Mouse (Mus musculus) mouse trophoblast stem cell (cell line): ENCODE measurements around the gene Cog3.
"Not testable (repeated sequence)": the region's sequence is repeated elsewhere in the genome, so short reads cannot be mapped to it uniquely, and the experiment has no call there.

ENCODE experiments used
- in situ Hi-C, 2 experiments: fragments of 300-500 bp; cut with MseI, MboI; formaldehyde crosslinking; loops; 2 replicates in 1 of 2; 3 replicates in 1 of 2; pipeline ENCODE4 v1.15.1; 2025

The Cog3 gene

DNA sequence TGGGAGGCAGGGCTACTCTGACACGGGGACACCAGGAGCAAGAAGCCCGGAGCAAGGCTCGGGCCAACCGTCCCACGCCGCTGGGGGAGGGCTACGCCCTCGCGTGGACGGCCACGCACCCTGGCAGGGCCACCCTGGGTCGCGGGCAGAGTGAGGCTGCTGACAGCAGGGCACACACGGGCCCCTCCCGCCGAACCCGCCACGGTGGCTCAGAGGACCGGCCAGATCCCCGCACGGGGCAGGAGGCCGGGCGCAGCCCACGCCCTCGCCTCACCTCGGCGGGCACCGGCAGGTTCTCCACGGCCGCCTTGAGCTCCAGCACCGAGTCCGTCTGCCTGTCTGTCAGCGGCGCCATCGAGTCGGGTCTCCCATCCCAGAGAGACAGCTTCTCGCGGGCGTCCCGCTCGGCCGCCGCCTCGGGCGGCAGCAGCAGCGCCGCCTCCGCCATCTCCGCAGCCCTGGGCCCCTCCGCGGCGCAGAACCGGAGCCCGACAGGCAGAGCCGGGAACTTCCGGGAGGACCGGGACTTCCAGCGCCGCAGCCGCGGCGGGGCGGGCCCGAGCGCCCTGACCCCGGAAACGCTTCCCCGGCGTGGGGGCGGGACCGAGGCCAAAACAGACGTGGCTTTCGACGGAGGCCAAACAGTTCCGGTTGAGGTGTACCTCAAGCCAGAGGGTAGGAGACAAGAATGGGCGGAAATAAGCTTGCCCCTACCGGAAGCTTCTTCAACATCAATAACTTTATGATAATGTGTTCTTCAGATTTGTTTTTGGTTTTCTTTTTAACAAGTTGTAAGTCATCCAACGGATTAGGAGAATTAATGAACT is at the start of gene Cog3:
TSS of gene Cog3 (minus strand) at position 527 of the 827 bp plus-strand sequence.
- in situ Hi-C loops, result no loop called here

DNA sequence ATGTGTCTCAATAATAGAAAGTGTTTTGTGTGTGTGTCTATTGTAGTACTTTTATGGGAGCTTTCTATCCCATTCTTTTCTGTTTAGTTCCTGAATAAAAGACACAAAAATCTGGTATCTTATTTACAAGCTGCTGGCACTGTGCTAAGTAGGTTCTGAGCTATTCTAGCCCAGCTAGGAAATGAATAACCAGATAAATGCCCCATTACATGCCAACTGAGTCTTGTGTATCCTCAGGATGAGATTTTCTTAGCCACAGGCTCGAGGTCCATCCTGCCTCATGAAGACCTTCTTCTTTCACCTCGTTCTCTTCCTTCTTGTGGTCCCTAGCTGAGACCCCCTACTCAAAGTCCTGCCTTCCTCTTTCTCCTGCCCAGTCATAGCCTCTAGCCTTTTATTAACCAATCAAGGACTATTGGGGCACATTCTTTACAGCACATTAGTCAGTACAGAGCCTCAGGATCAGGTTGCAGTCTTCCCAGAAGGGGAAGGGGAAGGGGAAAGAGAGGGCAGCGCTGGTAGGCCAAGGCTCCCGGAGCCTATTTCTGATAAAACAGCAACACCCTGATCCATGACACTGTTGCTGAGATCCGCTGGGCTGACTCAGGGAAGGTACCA is 43.6 kb upstream of the Cog3 start:
- in situ Hi-C loops, result no loop called here

DNA sequence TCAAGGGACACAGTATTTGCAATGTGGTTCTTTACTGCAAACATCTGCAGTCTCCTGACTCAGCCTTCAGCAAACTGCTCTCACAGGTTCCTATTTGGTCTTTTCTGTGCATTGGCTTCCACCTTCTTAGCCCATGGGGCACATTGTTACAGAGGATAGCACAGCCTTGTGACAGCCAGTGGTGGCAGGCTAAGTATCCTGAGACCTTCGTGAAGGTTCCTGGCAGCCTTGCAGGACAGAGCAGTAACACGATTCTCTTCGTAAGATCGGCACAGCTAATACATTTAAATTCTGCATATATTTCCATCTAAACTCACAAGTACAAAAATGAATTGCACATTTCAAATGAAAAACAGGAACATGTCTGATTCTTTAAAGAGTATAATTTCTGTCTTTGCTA is 41.6 kb upstream of the Cog3 start:
- in situ Hi-C loops, result no loop called here

DNA sequence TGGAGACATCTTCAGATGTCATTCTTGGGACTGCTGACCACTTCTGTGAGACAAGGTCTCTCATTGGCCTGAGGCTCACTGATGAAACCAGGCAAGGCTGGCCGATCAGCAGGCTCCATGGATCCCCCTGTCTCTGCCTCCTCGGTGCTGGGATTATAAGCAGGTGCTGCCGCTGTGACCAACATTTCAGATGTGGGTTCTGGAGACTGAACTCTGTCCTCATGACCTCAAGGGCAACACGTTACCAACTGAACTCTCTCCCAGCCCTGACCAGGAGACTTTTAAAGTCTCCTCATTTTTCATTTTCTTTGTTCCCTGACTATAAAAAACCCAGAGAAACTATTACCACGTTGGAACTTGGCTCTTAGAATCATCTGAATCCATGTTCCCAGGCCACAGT is 40.4 kb upstream of the Cog3 start:
- in situ Hi-C loops, result loop anchor here in 1 of 2 experiments (5.0 kb wide), 1 partner anchor 33 kb away; no protein-coding TSS in a partner anchor

DNA sequence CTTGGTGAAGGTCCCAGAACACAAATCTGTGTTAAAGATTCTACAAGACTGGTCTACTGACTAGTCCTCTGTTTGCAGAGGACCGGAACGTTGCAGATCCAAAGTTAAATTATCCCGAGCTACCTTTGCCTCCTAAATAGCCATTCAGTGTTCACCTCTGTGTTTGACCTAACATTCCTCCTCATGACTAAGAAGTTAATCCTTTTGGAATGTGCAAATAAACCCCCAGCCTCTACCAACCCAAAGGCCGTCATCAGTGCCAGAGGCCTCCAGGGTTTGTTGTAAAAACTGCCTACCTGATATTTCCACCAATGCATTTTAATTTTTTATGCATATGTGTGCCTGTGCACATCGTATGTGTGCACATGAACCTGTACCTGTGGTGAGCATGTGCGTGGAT is 40.0 kb upstream of the Cog3 start:
- in situ Hi-C loops, result loop anchor here in 1 of 2 experiments (5.0 kb wide), 1 partner anchor 33 kb away; no protein-coding TSS in a partner anchor

DNA sequence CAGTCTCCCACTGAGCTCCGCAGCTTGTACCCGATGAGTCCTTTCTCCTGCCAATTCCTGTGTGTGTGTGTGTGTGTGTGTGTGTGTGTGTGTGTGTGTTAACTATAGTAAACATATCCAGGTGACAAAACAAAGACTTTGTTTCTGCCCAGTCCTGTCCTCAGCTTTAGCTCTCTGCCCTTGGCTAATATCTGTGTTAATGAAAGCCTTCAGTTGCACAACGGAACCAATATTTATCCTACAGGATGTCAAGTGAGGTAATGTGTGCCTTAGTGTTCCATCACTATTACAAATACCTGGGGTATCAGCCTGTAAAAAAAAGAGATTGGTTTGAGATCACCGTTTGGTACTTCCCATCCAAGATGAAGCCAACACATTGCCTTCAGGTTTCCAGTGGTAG is 38.8 kb upstream of the Cog3 start:
- in situ Hi-C loops, result loop anchor here in 1 of 2 experiments (5.0 kb wide), 1 partner anchor 34 kb away; no protein-coding TSS in a partner anchor

DNA sequence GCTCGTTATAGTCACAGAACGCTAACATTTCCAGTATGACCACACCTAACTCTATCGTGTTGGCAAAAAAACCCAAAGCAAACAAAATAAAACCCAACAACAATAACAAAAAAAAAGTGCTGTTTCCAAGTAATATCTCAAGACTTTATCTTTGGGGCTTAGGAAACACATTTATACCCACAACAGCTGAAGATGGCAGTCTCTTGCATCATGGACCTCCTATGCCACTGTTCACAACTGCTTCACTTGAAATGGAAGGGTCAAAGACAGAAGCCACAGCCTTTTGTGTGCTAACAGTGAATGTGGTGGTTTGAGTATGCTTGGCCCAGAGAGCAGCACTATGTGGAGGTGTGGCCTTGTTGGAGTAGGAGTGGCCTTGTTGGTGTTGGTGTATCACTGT is 37.1 kb upstream of the Cog3 start:
- in situ Hi-C loops, result loop anchor here in 1 of 2 experiments (5.0 kb wide), 1 partner anchor 36 kb away; no protein-coding TSS in a partner anchor

DNA sequence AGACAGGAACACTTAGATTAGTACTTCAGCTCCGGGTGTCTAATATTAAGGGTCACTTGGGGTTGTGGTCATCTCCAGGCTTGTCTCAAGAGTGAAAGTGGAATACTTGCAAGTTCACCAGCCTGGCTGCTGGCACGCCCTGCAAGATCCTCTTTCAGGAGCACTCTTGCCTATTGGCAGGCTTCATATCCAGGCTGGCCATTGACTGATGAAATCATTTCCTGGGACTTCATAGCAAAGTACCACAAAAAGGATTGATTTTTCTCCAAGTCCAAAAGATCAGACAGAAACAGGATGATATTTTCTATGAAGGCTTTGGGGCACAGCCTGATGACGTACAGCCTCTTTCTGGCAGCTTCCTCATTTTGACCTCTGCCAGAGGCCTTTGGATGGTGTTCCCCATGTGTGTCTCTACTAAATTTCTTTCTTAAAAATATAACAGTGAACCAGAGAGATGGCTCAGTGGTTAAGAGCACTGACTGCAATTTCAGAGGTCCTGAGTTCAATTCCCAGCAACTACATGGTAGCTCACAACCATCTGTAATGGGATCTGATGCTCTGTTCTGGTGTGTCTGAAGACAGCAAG is 36.2 kb upstream of the Cog3 start:
- in situ Hi-C loops, result loop anchor here in 1 of 2 experiments (5.0 kb wide), 1 partner anchor 37 kb away; no protein-coding TSS in a partner anchor

DNA sequence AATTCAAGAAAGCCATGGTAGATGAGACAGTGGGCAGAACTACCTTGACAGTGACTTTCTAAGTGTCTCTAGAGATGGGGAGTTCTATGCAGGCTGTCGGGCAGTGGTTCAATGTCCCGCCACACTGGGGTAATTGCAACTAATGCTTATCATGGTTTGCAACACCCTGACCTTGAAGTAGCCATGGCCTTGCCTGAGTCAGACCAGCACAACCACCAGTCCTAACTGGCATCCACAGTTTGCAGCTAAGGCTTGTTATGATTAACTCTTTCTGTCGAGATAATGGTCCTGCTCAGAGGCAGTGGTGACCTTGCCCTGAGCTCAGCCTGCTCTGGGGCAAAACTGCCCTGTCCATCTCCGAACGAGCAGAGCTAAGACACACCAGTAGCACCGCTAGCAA is 35.0 kb upstream of the Cog3 start:
- in situ Hi-C loops, result loop anchor here in 1 of 2 experiments (5.0 kb wide), 1 partner anchor 52 kb away; no protein-coding TSS in a partner anchor

DNA sequence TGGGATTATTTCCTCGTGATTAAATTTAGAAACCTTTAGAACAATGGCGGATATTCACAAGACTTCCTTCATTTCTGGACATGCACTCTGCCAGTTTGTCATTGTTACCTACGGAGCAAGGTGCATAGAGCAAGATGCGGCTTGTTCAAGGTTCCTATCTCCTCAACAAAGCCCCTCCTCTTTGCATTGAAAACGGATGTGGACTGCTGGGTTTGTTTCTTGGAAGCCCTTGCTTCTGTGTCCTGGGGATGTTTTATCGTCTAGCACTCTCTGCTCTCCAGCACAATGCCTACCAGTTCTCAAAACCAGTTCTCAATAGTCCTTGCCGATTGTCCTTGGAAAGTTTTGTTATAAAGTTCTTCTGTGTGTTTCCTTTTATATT is 33.5 kb upstream of the Cog3 start:
- in situ Hi-C loops, result loop anchor here in 1 of 2 experiments (5.0 kb wide), 1 partner anchor 50 kb away; no protein-coding TSS in a partner anchor

DNA sequence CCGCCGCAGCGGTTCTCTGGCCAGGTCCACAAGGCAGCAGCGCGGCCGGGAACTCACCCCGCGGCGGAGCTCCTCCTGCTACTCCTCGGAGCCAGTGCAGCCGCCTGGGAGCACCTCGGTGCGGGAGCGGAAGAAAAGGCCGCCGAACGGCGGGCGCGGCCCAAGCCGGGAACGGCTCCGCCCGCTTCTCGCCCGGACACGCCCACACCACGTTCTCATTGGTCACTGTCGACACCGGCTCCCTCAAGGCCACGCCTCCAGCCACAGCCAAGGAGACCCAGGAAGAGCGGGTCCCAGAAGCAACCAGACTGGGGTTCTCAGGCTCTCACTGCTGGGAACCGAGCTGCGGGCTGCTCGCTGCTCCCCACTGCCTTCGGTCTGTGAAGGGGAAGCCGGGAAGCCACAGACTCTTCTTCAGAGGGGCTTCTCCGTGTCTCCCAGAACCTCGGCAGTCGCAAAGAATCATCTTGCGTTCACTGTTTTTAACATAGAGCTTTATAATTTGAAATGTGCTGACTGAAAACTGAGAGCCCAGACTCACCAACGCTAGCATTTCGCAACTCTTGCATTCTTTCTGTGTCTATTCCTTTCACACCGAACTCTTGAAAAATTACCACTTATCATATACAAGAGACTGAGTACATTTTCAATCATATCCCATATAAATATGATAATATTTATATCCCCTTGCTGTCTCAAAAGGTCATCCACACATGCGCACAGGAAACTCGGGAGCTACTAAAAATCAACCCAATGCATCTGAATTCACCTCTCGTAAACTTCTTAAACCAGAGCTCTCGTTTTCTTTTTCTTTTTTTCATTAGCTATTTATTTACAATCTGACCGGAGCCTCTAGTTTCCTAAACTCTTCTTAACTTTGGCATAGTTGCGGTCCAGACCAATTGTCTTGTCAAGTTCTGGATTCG is 32.8 kb upstream of the Cog3 start, which contains the start of gene Slc25a30:
TSS of gene Slc25a30 (minus strand) at position 170 of the 926 bp plus-strand sequence.
- in situ Hi-C loops, result loop anchor here in 1 of 2 experiments (5.0 kb wide), 1 partner anchor 50 kb away; no protein-coding TSS in a partner anchor

DNA sequence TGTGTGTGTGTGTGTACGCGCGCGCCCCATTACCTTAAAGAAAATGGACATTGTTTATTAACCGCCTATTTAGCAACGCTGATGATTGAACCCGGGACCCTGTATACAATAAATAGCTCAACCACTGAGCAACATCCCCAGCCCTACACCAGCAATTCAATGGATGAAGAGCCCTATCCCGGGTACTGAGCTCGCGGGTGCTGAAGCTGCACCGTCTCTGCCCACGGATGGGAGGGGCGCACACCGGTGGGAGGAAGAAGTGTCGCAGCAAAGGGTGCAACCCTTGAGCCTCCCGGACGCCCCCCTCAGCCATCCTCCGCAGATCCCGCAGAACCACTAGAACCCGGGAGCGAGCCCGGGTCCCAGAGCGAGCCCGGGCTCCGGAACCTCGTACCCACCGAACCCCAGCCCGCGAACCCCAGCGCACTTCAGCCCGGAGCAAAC is 32.1 kb upstream of the Cog3 start:
- in situ Hi-C loops, result loop anchor here in 1 of 2 experiments (5.0 kb wide), 1 partner anchor 49 kb away; no protein-coding TSS in a partner anchor

DNA sequence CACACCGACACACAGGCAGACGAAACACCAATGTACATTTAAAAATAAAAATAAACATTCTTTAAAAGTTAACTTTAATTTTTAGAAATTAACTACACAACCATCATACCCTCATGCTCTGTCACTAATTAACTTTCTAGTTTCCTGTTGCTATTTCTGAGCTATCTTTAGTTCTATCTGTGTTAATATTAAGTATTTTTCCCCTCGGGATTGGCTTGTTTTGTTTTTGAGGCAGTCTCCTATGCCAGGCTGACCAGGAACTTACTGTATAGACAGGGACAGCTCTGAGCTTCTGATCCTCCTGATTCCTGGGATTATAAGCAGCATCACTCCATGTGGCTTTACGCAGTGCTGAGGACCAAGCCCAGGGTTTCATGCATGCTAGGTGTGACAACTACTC is 25.6 kb upstream of the Cog3 start:
- in situ Hi-C loops, result no loop called here

DNA sequence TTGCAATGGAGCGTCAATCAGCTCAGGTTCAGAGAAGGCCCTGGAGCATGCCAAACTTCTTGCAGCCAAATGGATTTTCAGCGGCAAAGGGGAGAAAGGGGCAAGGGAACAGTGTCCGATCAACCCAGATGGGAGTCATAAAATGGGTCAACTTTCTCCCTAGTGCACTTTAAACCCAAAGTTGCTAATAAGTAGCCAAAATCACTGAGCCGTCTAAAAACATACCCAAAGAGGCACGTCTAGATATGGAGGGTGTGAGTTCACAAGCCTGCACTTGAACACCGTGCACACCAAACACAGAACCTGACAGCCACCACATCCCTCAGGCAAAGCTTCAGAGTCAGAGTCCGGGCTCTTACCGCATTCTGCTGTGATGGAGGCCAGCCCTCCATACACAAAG is 22.3 kb upstream of the Cog3 start:
- in situ Hi-C loops, result no loop called here

DNA sequence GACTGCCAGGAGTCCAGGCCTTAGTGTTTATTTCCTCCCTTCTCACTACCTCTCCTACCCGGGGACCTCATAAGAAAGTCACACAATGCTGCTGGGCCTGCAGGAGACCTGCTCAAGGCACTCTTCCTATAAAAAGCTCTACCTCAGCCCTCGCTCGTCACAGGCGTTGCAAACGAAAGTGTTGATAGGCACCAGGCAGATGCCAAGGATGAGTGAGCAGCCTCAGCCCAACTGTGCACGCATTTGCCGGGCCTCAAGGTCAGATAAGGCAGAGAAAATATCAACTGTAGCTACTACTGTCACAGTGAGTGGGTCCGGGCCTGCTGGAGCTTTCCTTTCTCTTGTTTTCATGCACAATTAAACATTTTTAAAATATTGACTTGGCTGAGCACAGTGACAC is 19.1 kb upstream of the Cog3 start:
- in situ Hi-C loops, result no loop called here

DNA sequence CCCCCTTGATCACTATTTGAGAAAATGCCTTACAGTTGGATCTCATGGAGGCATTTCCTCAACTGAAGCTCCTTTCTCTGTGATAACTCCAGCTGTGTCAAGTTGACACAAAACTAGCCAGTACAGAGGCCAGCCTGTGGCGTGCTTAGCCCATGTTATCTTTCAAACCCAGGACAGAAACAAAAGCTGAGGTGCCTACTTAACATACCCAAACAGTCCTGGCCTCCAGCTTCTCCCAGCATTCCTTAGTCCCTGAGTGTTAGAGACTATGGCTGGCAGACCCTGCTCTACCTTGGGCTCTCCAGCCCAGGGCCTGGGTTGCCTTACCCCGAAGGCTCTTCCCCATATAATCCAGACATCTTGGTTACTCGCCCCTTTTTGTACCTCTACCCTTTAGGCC is 18.1 kb upstream of the Cog3 start:
- in situ Hi-C loops, result not testable (repeated sequence)

DNA sequence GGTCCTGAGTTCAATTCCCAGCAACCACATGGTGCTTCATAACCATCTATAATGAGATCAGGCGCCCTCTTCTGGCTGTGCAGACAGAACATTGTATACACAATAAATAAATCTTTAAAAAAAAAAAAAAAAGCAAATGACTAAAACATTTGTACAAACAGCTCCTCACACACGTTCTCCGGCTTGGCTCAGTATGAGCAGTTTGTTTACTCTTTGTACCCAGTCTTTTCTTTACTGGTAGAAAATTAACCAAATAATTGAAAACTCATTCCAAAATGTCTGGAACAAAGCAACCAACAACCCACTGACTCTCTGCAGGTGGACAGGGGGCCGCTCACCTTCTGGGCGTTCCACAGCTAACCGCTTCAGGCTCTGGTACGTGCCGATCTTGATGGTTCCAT is 16.8 kb upstream of the Cog3 start:
- in situ Hi-C loops, result no loop called here

DNA sequence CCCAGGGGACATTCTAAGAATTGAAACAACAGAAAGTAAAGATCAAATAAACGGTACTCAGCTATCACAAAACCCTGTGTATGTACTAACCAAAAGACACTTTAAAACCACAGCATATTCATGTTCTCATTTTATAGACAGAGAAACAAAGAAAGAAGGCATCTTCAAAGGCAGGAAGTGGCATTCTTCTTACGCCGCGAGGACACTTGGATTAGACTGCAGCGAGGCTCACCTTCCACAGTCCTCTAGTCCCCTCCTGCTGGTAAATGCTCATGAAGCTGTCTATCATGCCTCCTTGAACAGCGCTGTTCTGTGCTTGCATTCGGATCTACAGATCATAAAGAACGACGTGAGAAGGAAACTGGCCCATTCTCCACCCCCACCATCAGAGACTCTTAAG is 15.0 kb upstream of the Cog3 start:
- in situ Hi-C loops, result no loop called here

DNA sequence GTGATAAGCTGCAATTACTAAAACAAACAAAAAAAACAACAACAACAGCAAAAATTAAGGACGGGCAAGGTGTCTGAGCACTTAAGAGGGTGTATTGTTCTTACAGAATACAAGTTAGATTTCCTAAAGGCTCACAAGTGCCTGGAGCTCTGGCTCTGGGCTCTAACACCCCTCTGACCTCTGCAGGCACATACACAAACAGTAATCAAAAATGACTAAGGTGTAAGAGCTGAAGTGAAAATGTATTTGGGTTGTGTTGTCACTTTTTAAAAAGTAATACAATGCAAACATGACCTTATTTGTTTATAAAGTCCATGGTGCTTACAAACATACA is 13.9 kb upstream of the Cog3 start:
- in situ Hi-C loops, result no loop called here

DNA sequence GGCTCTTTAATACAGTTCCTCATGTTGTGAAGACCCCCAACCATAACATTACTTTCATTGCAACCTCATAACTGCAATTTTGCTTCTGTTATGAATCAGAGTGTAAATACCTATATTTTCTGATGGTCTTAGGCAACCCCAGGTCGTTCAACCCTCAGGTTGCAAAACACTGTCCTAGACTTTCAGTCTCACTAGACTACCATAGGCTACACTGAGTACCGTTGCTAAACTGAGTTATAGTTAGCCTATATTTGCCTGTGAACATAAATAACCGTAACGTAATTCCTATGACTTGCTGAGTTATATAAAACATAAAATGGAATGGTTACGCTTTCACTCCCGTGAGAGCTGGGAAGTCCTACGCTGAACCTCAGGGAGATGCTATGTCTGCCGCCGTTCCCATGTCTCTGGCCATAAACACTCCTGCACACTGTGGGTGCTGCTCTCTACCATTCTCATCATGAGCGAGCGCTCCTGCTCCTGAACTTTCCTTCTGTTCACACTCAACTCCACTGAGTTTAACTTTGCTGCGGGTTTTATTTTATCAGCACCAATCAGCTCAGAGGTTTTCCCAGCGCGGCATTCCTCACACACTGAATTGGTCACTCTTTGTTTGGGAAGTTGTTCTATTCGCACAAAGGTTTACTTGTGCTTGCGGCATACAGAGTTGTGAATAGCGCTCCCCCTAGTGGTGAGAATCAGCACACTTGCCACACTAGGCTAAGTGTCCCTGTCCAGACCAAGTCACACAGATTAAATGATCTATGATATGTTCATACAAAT is 13.4 kb upstream of the Cog3 start:
- in situ Hi-C loops, result no loop called here
